Mouse (Mus musculus): ENCODE measurements around the gene Ppp1r14c.
"Not testable (repeated sequence)": the region's sequence is repeated elsewhere in the genome, so short reads cannot be mapped to it uniquely, and the experiment has no call there.

Ppp1r14c gene

DNA sequence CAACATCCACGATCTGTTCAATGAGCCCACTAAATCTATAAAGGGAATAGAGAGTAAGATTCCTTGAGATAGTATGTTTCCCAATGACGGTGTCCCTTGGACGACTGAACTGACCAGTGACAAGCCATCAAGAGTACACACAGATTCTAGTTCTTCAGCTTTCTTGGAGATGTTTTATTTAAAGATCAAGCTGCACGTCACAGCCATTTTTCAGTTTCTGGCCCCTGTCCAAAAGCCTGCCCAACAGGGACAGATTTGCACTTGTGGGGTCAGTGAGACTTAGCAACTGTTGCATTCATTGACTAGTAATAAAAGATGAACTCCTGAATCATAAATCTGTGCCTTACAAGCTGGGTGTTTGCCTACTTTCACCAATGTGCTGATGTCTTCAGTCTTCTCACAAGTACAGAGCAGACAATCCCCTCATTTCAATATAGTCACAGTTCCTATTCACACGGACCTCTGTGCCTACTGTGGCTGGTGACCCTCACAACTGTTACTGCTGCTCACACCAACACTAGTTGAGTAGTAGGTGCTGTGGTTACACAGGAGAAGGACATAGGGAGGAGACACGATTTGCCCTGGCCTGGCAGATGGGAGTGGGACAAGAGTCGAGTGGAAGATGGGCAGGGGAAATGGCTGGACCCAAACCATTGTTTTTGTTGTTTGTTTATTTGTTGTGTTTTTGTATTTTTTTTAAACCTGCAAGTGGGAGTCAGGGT is 37.7 kb downstream of the Ppp1r14c start:
- no peak for DNase-seq

DNA sequence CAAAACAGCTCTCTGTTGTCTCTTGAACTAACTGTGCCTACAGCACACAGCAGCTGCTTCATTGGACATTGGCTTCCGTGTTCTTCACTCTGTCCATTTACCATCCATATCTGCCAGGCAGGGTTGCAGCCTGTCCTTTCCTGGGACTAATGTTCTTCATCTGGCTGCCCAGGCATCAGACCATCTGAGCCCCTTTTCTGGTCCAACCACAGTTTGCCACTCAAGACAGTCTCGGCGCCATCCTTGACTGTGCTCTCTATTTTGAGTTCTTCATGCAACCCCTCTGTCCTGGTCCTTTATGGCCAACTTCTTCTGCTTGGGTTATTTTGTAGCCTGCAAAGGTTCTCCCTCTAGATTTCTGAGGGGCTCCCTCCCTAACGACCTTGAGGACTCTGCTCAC is 38.5 kb downstream of the Ppp1r14c start:
- DNase-seq: no peak

DNA sequence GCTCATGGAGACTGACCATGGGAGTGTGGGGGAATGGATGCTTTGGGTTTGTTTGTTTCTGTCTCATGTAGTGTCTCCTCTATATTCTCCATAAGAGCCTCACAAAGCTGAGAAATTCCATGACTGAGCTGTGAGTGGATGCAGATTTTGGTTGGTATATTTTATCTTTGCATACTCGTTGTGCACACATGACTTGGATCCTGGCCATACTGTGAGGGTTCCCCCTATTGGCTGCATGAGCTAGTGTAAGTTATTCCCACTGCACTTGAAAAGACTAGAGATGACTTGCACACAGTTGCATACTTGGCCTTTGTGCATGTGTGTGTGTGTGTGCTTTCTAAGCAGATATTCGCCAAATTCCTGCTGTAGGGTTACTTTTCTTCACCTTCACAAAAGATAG is 40.4 kb downstream of the Ppp1r14c start:
- DNase-seq: no peak

DNA sequence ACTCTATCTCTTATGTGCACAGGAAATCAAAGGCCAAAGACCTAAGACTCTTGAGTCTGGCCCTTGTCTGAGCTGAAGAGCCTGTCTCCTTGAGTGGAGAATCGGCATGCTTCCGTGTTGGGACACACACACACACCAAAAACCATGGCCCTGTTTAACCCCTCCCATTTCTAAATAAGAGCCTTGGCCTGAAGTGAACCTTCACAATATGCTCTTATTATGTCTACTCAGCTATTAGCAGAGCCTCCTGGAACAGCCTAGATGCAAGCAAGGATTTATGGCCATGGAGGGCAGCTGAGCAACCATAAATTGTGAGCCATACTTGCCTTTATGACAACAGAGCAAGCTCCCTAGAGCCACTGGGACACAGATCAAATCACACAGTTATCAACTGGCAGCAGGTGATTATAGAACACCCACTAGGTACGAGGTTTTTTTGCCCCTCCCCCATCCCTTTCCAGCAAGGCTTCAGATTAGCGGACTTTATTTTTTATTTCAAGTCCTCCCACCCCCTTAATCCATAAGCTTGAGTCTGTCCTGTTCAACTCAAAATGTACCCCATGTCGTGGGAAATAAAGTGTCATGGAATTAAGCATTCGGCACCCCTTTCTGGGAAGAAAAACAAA is 42.3 kb downstream of the Ppp1r14c start:
- peak; percentile 12 for DNase-seq

DNA sequence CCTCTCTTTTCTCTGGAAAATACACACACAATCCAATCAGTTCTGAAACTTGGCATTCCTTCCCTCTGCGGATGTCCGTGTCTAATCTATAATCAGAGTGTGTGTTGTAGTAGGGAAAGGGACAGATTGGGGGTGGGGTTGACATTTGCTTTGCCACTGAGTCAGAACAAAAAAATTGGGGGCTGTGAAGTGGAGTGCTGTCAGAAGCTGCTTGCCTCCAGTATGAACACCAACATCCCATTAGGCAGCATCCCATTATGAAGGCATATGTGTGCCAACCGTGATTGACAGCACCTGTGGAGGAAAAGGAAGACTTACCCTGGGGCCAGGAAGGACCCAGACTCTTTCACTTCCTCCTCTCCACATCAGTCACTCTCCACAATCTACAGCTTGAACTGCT is 42.8 kb downstream of the Ppp1r14c start:
- no peak for DNase-seq

DNA sequence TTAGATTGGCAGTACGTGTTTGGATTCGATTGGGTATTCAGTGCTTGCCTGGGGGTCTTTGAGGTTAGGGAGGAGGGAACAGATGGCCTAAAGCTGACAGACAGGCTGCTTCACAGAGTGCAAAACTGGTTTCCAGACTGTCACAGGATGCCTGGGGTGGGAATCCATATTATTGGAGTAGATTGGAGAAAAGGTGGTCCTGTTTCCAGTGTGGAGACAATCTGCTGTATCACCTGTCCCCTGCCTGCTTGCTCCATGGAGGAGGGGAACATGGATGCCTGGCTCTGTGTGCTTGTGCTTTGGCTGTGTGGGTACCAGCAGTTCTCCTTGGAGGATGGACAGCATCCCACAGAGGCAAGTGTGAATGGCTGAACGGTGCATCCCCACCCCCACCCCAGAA is 45.4 kb downstream of the Ppp1r14c start:
- no peak for DNase-seq

DNA sequence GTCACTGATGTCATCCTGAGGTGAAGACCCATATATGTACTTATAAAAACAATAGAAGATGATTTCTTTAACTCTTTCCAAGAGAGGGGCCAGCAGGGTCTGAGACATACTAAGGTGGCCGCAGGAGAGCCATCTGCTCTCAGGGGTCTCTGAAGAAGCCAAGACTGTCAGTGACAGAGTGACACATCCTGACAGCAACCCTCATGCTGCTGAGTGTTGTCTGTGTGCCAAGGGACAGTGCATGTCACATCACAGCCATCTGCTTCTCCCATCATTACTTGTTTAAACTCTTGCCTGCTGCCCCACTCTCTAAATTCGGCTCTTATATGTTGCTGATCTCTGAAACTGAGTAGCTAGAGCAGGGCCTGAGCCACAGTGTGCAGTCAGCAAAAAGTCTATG is 45.8 kb downstream of the Ppp1r14c start:
- DNase-seq: no peak

DNA sequence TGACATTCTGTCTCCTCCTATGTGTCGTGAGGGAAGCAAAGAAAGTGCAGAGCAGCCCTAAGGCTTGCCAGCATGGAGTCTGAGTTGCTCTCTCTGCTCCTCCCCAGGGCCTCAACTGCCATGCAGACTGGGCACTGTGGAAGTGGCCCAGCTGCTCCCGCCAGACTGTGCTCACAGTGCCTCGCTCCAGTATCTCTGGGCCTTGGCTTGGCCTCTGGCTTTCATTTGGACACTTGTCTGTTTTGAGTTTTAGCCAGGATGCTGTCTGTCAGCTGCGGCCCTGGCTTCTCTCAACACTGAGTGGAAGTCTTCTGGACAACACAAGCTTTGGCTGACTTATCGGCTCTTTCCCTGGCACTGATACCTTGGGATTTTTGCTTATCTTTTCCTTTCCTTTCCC is 49.0 kb downstream of the Ppp1r14c start:
- no peak for DNase-seq

DNA sequence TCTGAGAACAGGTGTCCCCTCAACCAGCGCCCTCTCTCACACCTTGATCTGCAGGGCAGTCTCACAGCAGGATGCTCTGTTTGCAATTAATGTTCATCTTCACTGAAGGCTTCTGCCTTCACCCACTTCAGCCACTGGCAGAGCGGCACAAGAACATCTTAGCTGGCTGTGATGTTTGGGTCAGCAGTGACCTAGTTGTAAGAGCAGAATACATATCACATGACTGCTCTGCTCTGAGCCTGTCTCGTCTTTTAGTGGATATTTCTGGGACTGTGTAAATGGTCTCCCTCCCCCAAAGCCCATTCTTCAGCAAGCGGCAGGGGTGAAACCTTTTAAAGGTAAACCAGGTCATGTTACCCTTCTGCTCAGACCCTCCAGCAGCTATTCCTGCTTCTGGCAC is 50.7 kb downstream of the Ppp1r14c start:
- no peak for DNase-seq

DNA sequence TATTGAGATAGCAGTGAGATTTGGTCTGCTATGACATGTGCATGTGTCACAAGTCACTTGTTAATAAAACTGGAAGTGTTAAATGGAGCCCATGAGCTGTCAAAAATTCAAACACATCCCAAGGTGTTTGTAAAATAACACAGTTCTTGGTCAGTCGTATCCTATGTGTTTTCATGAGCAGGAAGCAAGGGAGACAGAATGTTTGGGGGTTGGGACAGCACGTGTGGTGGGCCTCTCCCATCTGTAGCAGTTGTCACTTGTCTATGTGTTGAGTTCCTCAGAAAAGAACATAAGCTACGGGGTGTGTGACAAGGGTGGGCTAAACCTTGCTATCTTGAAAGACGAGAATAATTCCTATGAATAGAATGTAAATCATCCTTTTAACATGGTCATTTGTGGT is 51.6 kb downstream of the Ppp1r14c start:
- no peak for DNase-seq

DNA sequence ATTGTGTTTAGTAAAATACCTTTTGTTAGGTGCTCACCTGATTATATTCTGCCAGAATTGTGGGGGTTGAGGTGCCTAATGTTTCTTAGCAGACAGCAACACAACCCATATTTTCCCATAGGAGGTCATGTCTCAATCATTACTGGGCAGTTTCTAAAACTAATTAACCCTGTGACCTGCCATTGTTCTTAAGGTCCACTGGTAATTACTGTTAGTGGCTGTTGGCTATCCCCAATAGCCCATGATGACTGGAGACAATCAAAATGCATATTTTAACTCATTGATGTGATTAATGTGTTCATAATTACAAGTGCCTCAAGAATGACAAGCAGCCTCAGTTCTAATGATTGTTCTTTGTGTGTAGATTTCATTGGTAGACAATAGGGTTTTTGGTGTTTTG is 58.2 kb downstream of the Ppp1r14c start:
- no peak for DNase-seq

DNA sequence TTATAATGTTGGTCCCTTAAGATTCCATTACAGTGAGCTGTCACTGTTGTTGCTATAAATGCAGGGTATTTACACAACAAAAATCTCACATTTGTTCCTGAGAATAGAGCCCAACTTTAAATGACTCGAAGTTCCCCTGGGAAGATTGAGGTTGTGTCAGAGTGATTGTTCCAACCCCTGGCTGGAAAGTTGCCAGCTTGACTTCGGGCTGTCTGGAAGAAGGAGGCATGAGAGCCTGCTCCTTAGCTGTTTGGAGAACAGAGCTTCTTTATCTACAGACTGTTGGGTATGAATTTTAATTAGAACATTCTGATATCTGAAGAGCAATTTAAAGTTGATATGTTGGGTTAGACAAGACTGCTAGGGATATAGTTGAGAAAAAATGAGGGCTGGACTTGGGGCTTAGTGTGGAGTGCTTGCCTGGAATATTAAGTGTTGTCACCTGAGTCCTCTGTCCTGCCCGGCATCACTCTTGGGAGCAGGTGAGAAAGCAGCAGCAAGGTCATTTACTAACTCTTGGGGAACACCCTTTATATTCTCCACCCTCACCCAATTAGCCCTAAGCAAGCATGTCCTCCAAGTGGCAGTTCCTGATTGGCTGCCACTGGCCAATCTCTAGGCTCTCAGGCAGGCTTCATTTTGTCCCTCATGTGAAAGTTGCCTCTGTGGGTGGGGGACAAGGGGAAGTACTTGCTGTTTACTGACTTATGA is 62.0 kb downstream of the Ppp1r14c start:
- no peak for DNase-seq

DNA sequence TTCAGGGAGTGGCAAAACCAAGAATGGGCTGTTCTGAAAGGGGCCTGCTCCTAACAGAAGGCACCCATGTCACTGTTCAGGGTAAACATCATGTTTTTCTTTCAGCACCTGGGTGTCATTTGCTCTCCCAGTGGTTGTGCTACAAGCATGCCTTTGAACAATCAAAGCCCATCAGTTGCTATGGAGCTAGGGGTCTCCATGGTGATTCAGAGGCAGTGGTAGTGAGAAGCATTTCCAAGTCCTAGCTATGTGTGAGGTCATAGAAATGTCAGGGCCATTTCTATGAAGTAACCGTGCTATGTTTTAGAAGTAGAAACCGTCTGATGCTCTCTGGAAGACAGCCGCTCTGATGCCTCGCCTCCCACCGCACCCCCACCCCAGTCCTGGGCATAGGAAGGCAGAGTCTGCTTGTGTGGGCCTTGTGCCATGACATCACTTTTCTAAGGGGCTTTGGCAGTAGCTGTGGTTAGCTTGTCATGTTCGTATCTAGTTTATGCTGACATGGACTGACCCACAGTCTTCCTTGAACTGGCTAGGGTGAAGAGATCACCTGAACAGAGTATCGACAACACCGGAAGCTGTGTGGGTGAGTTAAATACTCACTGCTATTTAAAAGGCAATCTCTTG is 69.1 kb downstream of the Ppp1r14c start:
- DNase-seq: no peak

DNA sequence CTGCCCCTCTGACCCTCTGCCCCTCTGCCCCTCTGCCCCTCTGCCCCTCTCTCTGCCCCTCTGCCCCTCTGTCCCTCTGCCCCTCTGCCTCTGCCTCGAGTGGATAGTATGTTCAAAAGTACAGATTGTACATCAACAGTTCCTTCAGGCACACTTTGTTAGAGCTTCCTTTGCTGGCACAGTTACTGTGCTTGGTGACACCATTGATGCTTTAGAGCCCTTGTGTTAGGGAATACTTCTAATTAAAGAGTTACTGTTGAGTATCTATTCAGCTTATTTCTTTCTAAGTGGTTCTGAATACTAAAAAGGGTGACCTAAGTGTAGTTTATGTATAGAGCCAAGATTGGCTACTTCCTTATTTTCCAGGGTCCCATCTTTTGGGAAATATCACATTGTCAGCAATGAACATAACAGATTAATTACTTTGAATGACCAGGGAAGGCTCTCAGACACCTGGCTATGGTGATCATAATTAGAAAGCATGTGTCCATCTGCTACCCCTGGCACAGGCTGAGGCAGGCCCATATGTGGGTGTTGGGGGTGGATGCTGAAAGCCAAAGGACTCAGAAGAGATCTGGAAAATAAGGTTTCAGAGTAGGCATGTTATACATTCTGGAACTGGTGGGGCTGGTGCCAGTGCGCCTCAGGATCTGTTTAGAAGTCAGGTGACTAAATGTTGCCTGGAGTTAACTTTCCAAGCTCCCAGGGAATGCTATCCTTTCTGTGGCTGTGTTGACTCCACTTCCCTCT is 75.0 kb downstream of the Ppp1r14c start:
- DNase-seq: no peak

DNA sequence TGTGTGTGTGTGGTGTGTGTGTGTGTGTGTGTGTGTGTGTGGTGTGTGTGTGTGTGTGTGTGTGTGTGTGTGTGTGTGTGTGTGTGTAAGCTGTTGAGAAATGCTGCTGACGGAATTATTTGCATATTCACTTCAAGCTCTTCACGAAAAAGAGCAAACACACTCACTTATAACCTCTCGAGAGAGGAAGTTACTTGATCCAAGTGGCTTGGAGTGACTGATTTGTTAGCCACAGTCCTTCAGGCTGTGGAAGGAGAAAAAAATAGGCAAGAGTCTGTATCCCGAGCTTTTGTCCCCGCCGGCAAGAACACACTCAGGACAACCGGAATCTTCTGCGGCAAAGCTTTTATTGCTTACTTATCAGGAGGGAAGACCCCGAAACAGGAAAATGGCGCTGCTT is 80.9 kb downstream of the Ppp1r14c start:
- not testable (repeated sequence) for DNase-seq

DNA sequence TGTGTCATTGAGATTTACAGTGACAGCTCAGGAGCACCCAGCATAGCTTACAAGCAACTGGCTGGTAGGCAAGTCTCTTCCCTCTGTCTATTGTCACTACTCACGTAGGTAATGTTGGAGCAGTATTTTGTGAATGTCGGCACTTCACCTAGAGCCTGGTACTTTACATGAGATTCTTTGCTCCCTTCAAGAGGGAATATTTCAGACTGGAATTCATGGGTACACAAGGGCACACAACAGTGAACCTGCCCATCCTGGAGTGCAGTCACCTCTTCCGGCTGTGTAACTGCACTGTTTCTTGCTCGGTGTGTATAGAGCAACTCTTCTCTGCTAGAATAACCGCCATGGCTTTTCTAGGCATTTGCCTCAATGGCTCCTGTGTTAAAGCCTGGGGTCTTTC is 82.8 kb downstream of the Ppp1r14c start:
- DNase-seq: no peak

DNA sequence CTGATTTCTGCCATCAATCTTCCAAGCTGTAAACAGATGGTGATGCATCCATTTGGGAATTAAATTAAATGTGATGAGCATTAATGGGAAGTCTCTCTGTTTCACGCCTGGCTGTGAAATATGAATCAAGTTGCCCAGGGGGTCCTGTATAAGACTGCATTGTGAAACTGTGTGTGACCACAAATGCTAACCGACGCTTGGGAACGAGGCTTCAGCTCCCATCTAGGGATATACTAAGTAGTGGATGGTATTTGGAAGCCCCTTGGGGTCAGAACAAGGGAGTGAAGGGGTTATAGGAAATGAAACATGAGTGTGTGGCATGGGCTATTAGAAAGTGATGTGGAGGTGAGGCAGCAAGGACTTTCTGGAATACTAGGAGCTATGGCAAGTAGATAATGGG is 86.1 kb downstream of the Ppp1r14c start:
- no peak for DNase-seq

DNA sequence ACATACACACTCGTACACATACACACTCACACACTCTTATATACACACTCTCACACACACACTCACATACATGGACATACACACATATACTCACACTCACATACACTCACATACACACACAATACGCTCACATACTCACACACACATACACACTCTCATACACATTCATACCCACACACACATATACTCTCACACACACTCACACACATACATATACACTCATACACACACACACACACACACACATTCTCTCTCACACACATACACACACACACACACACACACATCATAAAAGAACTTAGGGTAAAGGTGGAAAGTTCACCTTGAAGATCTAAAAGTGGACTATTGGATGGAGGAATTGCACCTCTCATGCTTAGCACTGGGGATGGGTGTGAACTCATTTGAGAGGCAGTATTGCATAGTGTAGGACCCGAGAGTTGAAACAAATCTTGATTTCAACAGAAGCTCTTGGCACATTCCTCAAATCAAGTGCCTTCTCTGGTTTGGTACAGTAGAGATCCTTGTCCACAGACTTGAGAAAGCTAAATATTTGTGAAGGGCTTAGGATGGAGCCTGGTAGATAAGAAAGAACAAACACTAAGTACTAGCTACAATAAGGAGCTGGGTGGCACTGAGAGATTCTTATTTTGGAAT is 87.1 kb downstream of the Ppp1r14c start:
- no peak for DNase-seq

DNA sequence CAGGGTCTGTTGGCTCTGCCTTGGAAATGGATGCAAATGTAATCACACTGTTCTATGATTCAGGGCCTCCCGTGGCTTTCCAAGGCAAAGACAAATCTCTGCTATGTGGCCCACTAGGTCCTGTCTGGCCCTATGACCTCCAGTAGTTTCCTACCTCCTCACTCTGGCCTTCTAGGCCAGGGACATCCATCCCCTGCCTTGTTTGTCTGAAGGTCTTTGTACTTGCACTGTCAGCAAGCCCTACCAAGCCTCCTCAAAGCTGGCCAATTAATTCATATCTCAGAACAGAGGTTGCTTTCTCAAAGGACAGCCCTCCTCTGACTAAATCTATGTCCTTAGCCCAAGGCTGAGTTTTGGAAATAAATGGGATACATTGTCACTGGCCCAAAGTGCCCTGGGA is 92.8 kb downstream of the Ppp1r14c start:
- no peak for DNase-seq

DNA sequence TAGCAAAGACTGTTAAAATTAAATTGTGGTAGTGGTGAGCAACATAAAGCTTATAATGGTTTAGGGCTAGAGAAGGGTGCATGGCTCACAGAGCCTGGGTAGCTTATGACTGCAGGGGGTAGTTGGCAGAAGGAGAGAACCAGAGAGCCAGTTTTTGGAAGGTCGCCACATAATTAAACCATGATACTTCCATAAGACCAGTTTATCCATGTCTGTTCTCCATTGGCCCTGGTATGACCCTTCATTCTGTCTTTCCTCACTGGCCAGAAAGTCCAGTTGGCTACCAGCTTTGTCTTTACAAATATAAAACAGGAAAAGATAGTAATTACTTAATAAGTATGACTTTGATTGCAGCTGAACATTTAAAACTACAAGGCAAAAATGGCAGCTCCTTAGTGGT is 95.0 kb downstream of the Ppp1r14c start:
- no peak for DNase-seq

DNA sequence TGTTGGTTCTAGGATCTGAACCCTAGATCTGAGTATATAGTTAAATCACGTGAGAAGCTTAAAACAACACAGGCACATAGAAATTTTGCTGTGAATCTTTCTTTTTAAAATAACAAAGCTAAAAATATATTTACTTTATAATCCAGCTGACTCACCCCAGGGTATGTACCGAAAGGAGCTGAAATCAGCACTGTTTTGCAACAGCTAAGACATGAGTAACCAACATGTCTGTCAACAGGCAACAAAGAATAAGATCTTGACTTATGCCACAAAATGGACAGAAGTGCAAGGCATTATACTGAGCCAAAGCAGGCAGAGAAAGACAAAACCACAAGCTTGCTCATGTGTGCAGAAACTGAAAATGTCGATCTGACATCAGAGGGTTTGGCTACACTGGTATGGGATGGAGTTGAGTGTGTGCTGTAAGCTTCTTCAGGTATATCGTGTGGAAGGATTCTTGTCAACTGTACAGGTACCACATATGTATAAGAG is 100.3 kb downstream of the Ppp1r14c start:
- DNase-seq: no peak

DNA sequence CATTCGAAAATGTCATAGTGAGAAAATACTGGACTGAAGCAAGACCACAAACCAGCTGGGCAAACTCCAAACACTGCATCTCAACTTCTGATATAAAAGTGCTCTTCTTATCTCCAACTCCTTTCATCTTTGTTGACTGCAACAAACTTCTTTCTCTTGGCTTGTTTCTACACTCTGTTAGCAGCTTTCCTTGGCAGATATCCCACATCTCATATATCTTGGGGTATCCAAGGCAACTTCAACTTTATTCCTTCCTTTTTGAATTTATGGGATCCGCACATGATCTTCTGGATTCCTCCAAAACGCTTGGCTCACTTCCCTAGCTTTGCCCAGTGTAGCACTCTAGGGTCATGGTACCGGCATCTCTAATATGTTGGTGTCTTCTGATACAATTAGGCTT is 102.7 kb downstream of the Ppp1r14c start:
- DNase-seq: no peak

All from kidney, adult 11 months (tissue).